Mouse (Mus musculus): ENCODE results near the gene Pelp1. TPM values are rescaled to one million over a fixed set of nuclear protein-coding genes. Genes with fewer than 3 reads are reported as not detected.
"Not testable (repeated sequence)": the region's sequence is repeated elsewhere in the genome, so short reads cannot be mapped to it uniquely, and the experiment has no call there.

The Pelp1 gene
- polyA plus RNA-seq, 1 experiment from 2014 or later, result 13.1 TPM

- peak within 1 kb of the TSS; percentile 72 for H3K4me3 ChIP-seq (ENCODE audit: low read depth, low read length)
- peak within 1 kb of the TSS; percentile 76 for H3K9ac ChIP-seq (ENCODE audit: low read depth, low read length)
- H3K4me2 ChIP-seq (ENCODE audit: low read depth, low read length), result peak within 1 kb of the TSS; percentile 87
- peak within 1 kb of the TSS; percentile 78 for H3K27ac ChIP-seq (ENCODE audit: low read length)
- ATAC-seq (ENCODE audit: low read depth), result peak; percentile 92
- H3K36me3 ChIP-seq (ENCODE audit: control insufficient read depth, insufficient read depth), result no peaks in the 10 kb centered on the region
- peaks cover 15% of the 10 kb centered on the region for H3K4me1 ChIP-seq (ENCODE audit: control insufficient read depth, low read depth, low read length)
- no peaks in the 10 kb centered on the region for H3K9me3 ChIP-seq (replicated peaks; ENCODE audit: control insufficient read depth, low read length)
- H3K27me3 ChIP-seq (ENCODE audit: control insufficient read depth, insufficient read depth, low read depth, low read length), result no peaks in the 10 kb centered on the region
- WGBS (ENCODE audit: insufficient replicate concordance), result under 1% methylated on average over 62 of the region's 75 CpGs
Measured at GRCm38 (mm10) chr11:70432048-70432894, 22.4 kb upstream of the Pelp1 start, which contains the start of gene Arrb2. Gene Arrb2, plus strand, starts transcription at chr11:70432635.

GRCm38 (mm10) chr11:70431574-70431973 is 21.7 kb upstream of the Pelp1 start:
- H3K27me3 ChIP-seq (ENCODE audit: control insufficient read depth, insufficient read depth, low read depth, low read length), result no peaks in the 10 kb centered on the region
- H3K4me3 ChIP-seq (ENCODE audit: low read depth, low read length), result peak overlapping the region; percentile 72
- no peak for ATAC-seq (ENCODE audit: low read depth)
- H3K9ac ChIP-seq (ENCODE audit: low read depth, low read length), result no peak overlapping the region
- peak overlapping the region; percentile 87 for H3K4me2 ChIP-seq (ENCODE audit: low read depth, low read length)
- no peaks in the 10 kb centered on the region for H3K9me3 ChIP-seq (replicated peaks; ENCODE audit: control insufficient read depth, low read length)
- H3K27ac ChIP-seq (ENCODE audit: low read length), result no peak overlapping the region
- peaks cover 15% of the 10 kb centered on the region for H3K4me1 ChIP-seq (ENCODE audit: control insufficient read depth, low read depth, low read length)
- H3K36me3 ChIP-seq (ENCODE audit: control insufficient read depth, insufficient read depth), result no peaks in the 10 kb centered on the region
- WGBS (ENCODE audit: insufficient replicate concordance), result 48% methylated on average over 5 of the region's 5 CpGs

GRCm38 (mm10) chr11:70426598-70426997 is 16.8 kb upstream of the Pelp1 start:
- H3K4me1 ChIP-seq (ENCODE audit: control insufficient read depth, low read depth, low read length); H3K27ac ChIP-seq (ENCODE audit: low read length): not testable (repeated sequence)
- 59% methylated on average over 6 of the region's 6 CpGs for WGBS (ENCODE audit: insufficient replicate concordance)

GRCm38 (mm10) chr11:70419486-70419885 is 9.7 kb upstream of the Pelp1 start:
- Histone ChIP-seq H3K4me3 (ENCODE audit: low read depth, low read length) (no peak overlapping the region), H3K27me3 (ENCODE audit: control insufficient read depth, insufficient read depth, low read depth, low read length) (no peaks in the 10 kb centered on the region), H3K9me3 (replicated peaks; ENCODE audit: control insufficient read depth, low read length) (no peaks in the 10 kb centered on the region), H3K4me1 (ENCODE audit: control insufficient read depth, low read depth, low read length) (no peaks in the 10 kb centered on the region), H3K36me3 (ENCODE audit: control insufficient read depth, insufficient read depth) (no peaks in the 10 kb centered on the region), H3K9ac (ENCODE audit: low read depth, low read length) (no peak overlapping the region), H3K27ac (ENCODE audit: low read length) (no peak overlapping the region), H3K4me2 (ENCODE audit: low read depth, low read length) (no peak overlapping the region)
- ATAC-seq (ENCODE audit: low read depth), result no peak
- WGBS (ENCODE audit: insufficient replicate concordance), result 55% methylated on average over 5 of the region's 5 CpGs

More at GRCm38 (mm10) chr11:70426598-70426997, 16.8 kb upstream of the Pelp1 start:
- not testable (repeated sequence) for H3K4me2 ChIP-seq (ENCODE audit: low read depth, low read length); H3K9me3 ChIP-seq (replicated peaks; ENCODE audit: control insufficient read depth, low read length); H3K9ac ChIP-seq (ENCODE audit: low read depth, low read length); H3K27me3 ChIP-seq (ENCODE audit: control insufficient read depth, insufficient read depth, low read depth, low read length); H3K36me3 ChIP-seq (ENCODE audit: control insufficient read depth, insufficient read depth); ATAC-seq (ENCODE audit: low read depth); H3K4me3 ChIP-seq (ENCODE audit: low read depth, low read length)

GRCm38 (mm10) chr11:70418199-70418598 is 8.4 kb upstream of the Pelp1 start:
- Histone ChIP-seq H3K4me3 (ENCODE audit: low read depth, low read length) (no peak overlapping the region), H3K4me1 (ENCODE audit: control insufficient read depth, low read depth, low read length) (no peaks in the 10 kb centered on the region), H3K27ac (ENCODE audit: low read length) (no peak overlapping the region), H3K9me3 (replicated peaks; ENCODE audit: control insufficient read depth, low read length) (no peaks in the 10 kb centered on the region), H3K9ac (ENCODE audit: low read depth, low read length) (no peak overlapping the region), H3K36me3 (ENCODE audit: control insufficient read depth, insufficient read depth) (no peaks in the 10 kb centered on the region), H3K27me3 (ENCODE audit: control insufficient read depth, insufficient read depth, low read depth, low read length) (no peaks in the 10 kb centered on the region), H3K4me2 (ENCODE audit: low read depth, low read length) (no peak overlapping the region)
- ATAC-seq (ENCODE audit: low read depth), result no peak
- 43% methylated on average over 4 of the region's 4 CpGs for WGBS (ENCODE audit: insufficient replicate concordance)

- WGBS (ENCODE audit: insufficient replicate concordance), result 4% methylated on average over 3 of the region's 3 CpGs
- H3K36me3 ChIP-seq (ENCODE audit: control insufficient read depth, insufficient read depth), result no peaks in the 10 kb centered on the region
- no peak overlapping the region for H3K4me2 ChIP-seq (ENCODE audit: low read depth, low read length)
- H3K27ac ChIP-seq (ENCODE audit: low read length), result no peak overlapping the region
- no peak overlapping the region for H3K9ac ChIP-seq (ENCODE audit: low read depth, low read length)
- peaks cover 10% of the 10 kb centered on the region for H3K4me1 ChIP-seq (ENCODE audit: control insufficient read depth, low read depth, low read length)
- no peak for ATAC-seq (ENCODE audit: low read depth)
- H3K27me3 ChIP-seq (ENCODE audit: control insufficient read depth, insufficient read depth, low read depth, low read length), result no peaks in the 10 kb centered on the region
- no peak overlapping the region for H3K4me3 ChIP-seq (ENCODE audit: low read depth, low read length)
- no peaks in the 10 kb centered on the region for H3K9me3 ChIP-seq (replicated peaks; ENCODE audit: control insufficient read depth, low read length)
Measured at GRCm38 (mm10) chr11:70413961-70414360, 4.1 kb upstream of the Pelp1 start.

GRCm38 (mm10) chr11:70412591-70412990 is 2.8 kb upstream of the Pelp1 start:
- Histone ChIP-seq H3K27ac (ENCODE audit: low read length) (no peak overlapping the region), H3K36me3 (ENCODE audit: control insufficient read depth, insufficient read depth) (no peaks in the 10 kb centered on the region), H3K4me2 (ENCODE audit: low read depth, low read length) (no peak overlapping the region), H3K4me3 (ENCODE audit: low read depth, low read length) (no peak overlapping the region), H3K9ac (ENCODE audit: low read depth, low read length) (no peak overlapping the region), H3K27me3 (ENCODE audit: control insufficient read depth, insufficient read depth, low read depth, low read length) (no peaks in the 10 kb centered on the region), H3K4me1 (ENCODE audit: control insufficient read depth, low read depth, low read length) (peaks cover 20% of the 10 kb centered on the region), H3K9me3 (replicated peaks; ENCODE audit: control insufficient read depth, low read length) (no peaks in the 10 kb centered on the region)
- 62% methylated on average over 5 of the region's 5 CpGs for WGBS (ENCODE audit: insufficient replicate concordance)
- ATAC-seq (ENCODE audit: low read depth), result no peak

- Histone ChIP-seq H3K9me3 (replicated peaks; ENCODE audit: control insufficient read depth, low read length) (no peaks in the 10 kb centered on the region), H3K4me2 (ENCODE audit: low read depth, low read length) (peak overlapping the region; percentile 85), H3K27me3 (ENCODE audit: control insufficient read depth, insufficient read depth, low read depth, low read length) (no peaks in the 10 kb centered on the region), H3K9ac (ENCODE audit: low read depth, low read length) (peak overlapping the region; percentile 95), H3K4me1 (ENCODE audit: control insufficient read depth, low read depth, low read length) (peaks cover 20% of the 10 kb centered on the region), H3K36me3 (ENCODE audit: control insufficient read depth, insufficient read depth) (peaks cover 4% of the 10 kb centered on the region; the same call in 1 of the 2 replicates), H3K27ac (ENCODE audit: low read length) (peak overlapping the region; percentile 75), H3K4me3 (ENCODE audit: low read depth, low read length) (peak overlapping the region; percentile 91)
- no peak for ATAC-seq (ENCODE audit: low read depth)
- 44% methylated on average over 6 of the region's 6 CpGs for WGBS (ENCODE audit: insufficient replicate concordance)
Measured at GRCm38 (mm10) chr11:70410297-70410643, 439 bp upstream of the Pelp1 start.

GRCm38 (mm10) chr11:70403598-70403997 is 6.2 kb downstream of the Pelp1 start:
- H3K4me3 ChIP-seq (ENCODE audit: low read depth, low read length), result no peak overlapping the region
- peaks cover 11% of the 10 kb centered on the region for H3K36me3 ChIP-seq (ENCODE audit: control insufficient read depth, insufficient read depth)

More at GRCm38 (mm10) chr11:70403598-70403997, 6.2 kb downstream of the Pelp1 start:
- Histone ChIP-seq H3K4me1 (ENCODE audit: control insufficient read depth, low read depth, low read length) (peaks cover 6% of the 10 kb centered on the region), H3K9ac (ENCODE audit: low read depth, low read length) (no peak overlapping the region), H3K4me2 (ENCODE audit: low read depth, low read length) (no peak overlapping the region), H3K9me3 (replicated peaks; ENCODE audit: control insufficient read depth, low read length) (no peaks in the 10 kb centered on the region), H3K27ac (ENCODE audit: low read length) (no peak overlapping the region), H3K27me3 (ENCODE audit: control insufficient read depth, insufficient read depth, low read depth, low read length) (no peaks in the 10 kb centered on the region)
- WGBS (ENCODE audit: insufficient replicate concordance), result 63% methylated on average over 2 of the region's 2 CpGs
- peak; percentile 50; the same call in 1 of the 2 replicates for ATAC-seq (ENCODE audit: low read depth)
